Mouse (Mus musculus): Measurements from ENCODE around the gene Pebp1. TPM values are rescaled to one million over a fixed set of nuclear protein-coding genes. Genes with fewer than 3 reads are reported as not detected.

The Pebp1 gene
- polyA plus RNA-seq, 1 experiment from 2014 or later, result 400 TPM

DNA sequence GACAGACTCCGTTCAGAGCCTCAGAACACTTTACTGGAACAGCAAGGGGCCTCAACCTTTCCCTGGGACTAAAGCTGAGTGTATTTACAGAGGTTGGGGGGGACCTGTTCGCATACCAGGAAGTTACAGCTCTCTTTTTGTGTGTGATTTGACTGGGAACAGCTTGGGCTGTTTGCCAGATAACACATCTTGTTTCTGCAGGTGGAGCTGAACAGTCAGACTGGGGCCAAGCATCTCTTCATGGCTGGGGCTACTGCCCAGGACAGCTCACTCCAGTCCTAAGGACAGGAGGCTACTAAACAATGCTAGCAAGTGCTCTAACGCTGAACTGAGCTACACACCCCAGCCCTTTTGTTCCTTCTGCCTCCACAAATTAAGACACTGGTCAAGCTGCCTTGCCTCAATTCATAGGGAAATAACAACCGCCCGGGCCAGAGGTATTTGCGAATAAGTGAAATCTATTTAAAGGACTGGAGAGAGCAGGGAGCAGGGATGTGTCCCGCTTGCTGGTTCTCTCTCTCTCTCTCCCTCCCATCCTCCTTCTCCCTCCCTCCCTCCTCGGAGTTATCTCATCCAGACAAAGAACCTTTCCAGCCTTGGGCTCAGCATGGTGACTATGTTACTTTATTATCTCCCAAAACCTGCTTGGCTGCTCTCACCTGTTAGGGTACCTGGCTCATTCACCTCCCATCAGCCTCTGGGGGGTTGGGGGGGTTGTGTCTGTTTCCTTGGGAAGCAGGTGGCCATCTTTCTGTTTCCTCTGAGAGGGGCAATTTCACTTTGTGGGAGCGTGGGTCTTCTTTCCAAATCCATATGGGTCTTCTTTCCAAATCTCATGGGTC lies 27.4 kb upstream of the Pebp1 start:
- DNase-seq (ENCODE audit: low spot score), result peak; percentile 76
- WGBS, result 23% methylated on average over 9 of the region's 9 CpGs
- Histone ChIP-seq H3K9ac (ENCODE audit: low read length) (no peak overlapping the region; the same call in 1 of the 2 replicates), H3K27me3 (ENCODE audit: control insufficient read depth, insufficient read depth, low read length) (no peaks in the 10 kb centered on the region), H3K4me1 (replicated peaks; ENCODE audit: control insufficient read depth, insufficient read depth) (peaks cover 3% of the 10 kb centered on the region; the same call in 1 of the 2 replicates), H3K36me3 (ENCODE audit: control insufficient read depth, insufficient read depth, low read length) (no peaks in the 10 kb centered on the region), H3K4me2 (replicated peaks; ENCODE audit: low read depth) (peak overlapping the region; percentile 20; the same call in 1 of the 2 replicates), H3K4me3 (ENCODE audit: low read depth, low read length) (no peak overlapping the region), H3K9me3 (ENCODE audit: control insufficient read depth, low read length) (no peaks in the 10 kb centered on the region), H3K27ac (replicated peaks) (peak overlapping the region; percentile 91)
- no peak for TF ChIP-seq CTCF (IDR thresholded peaks at IDR 0.05; ENCODE audit: low read depth)
- TF ChIP-seq EP300 (optimal IDR thresholded peaks at IDR 0.05), result peak; percentile 60
- ATAC-seq (ENCODE audit: low FRiP score, low TSS enrichment), result peak; percentile 61

GRCm38 (mm10) chr5:117313909-117314308 lies 26.5 kb upstream of the Pebp1 start:
- TF ChIP-seq CTCF (IDR thresholded peaks at IDR 0.05; ENCODE audit: low read depth) (no peak), EP300 (optimal IDR thresholded peaks at IDR 0.05) (no peak)
- no peaks in the 10 kb centered on the region for H3K9me3 ChIP-seq (ENCODE audit: control insufficient read depth, low read length)
- H3K27ac ChIP-seq (replicated peaks), result peak overlapping the region; percentile 91
- peak overlapping the region; percentile 47 for H3K9ac ChIP-seq (ENCODE audit: low read length)
- peaks cover 3% of the 10 kb centered on the region; the same call in 1 of the 2 replicates for H3K4me1 ChIP-seq (replicated peaks; ENCODE audit: control insufficient read depth, insufficient read depth)
- no peaks in the 10 kb centered on the region for H3K36me3 ChIP-seq (ENCODE audit: control insufficient read depth, insufficient read depth, low read length)
- ATAC-seq (ENCODE audit: low FRiP score, low TSS enrichment) (no peak), DNase-seq (ENCODE audit: low spot score) (peak; percentile 33)
- H3K4me3 ChIP-seq (ENCODE audit: low read depth, low read length), result peak overlapping the region; percentile 38
- 19% methylated on average over 10 of the region's 10 CpGs for WGBS
- H3K4me2 ChIP-seq (replicated peaks; ENCODE audit: low read depth), result peak overlapping the region; percentile 59
- H3K27me3 ChIP-seq (ENCODE audit: control insufficient read depth, insufficient read depth, low read length), result no peaks in the 10 kb centered on the region

GRCm38 (mm10) chr5:117313420-117313819 lies 26.0 kb upstream of the Pebp1 start:
- Histone ChIP-seq H3K36me3 (ENCODE audit: control insufficient read depth, insufficient read depth, low read length) (no peaks in the 10 kb centered on the region), H3K27me3 (ENCODE audit: control insufficient read depth, insufficient read depth, low read length) (no peaks in the 10 kb centered on the region), H3K4me2 (replicated peaks; ENCODE audit: low read depth) (peak overlapping the region; percentile 59), H3K9ac (ENCODE audit: low read length) (peak overlapping the region; percentile 47; the same call in 1 of the 2 replicates), H3K27ac (replicated peaks) (peak overlapping the region; percentile 91), H3K4me3 (ENCODE audit: low read depth, low read length) (peak overlapping the region; percentile 38), H3K9me3 (ENCODE audit: control insufficient read depth, low read length) (no peaks in the 10 kb centered on the region), H3K4me1 (replicated peaks; ENCODE audit: control insufficient read depth, insufficient read depth) (peaks cover 3% of the 10 kb centered on the region; the same call in 1 of the 2 replicates)
- WGBS, result 9% methylated on average over 14 of the region's 14 CpGs
- TF ChIP-seq CTCF (IDR thresholded peaks at IDR 0.05; ENCODE audit: low read depth), result no peak
- TF ChIP-seq EP300 (optimal IDR thresholded peaks at IDR 0.05), result no peak
- ATAC-seq (ENCODE audit: low FRiP score, low TSS enrichment) (peak; percentile 33; the same call in 1 of the 2 replicates), DNase-seq (ENCODE audit: low spot score) (peak; percentile 84)

GRCm38 (mm10) chr5:117307699-117308098 lies 20.3 kb upstream of the Pebp1 start:
- H3K36me3 ChIP-seq (ENCODE audit: control insufficient read depth, insufficient read depth, low read length), result no peaks in the 10 kb centered on the region
- no peak overlapping the region for H3K4me2 ChIP-seq (replicated peaks; ENCODE audit: low read depth)
- no peak overlapping the region for H3K4me3 ChIP-seq (ENCODE audit: low read depth, low read length)
- WGBS, result 22% methylated on average over 11 of the region's 11 CpGs
- no peak overlapping the region for H3K27ac ChIP-seq (replicated peaks)
- no peaks in the 10 kb centered on the region for H3K9me3 ChIP-seq (ENCODE audit: control insufficient read depth, low read length)
- DNase-seq (ENCODE audit: low spot score) (peak; percentile 83), ATAC-seq (ENCODE audit: low FRiP score, low TSS enrichment) (peak; percentile 91)
- no peaks in the 10 kb centered on the region for H3K4me1 ChIP-seq (replicated peaks; ENCODE audit: control insufficient read depth, insufficient read depth)
- H3K27me3 ChIP-seq (ENCODE audit: control insufficient read depth, insufficient read depth, low read length), result no peaks in the 10 kb centered on the region
- no peak overlapping the region for H3K9ac ChIP-seq (ENCODE audit: low read length)
- peak; percentile 88 for TF ChIP-seq CTCF (IDR thresholded peaks at IDR 0.05; ENCODE audit: low read depth)
- TF ChIP-seq EP300 (optimal IDR thresholded peaks at IDR 0.05), result no peak

DNA sequence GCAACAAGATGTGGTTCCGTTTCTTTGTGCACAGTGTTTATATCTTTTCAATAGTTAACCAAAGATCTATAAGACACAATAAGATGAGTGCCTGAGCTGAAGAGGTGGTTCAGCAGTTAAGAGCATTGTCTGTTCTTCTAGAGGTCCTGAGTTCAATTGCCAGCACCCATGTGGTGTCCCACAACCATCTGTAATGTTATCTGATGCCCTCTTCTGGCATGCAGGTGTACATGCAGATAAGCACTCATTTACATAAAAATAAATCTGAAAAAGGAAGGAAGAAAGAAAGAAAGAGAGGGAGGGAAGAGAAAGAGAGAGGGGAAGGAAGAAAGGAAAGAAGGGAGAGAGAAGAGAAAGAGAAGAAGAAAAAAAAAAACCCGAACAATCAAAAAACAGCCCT lies 19.4 kb upstream of the Pebp1 start:
- Histone ChIP-seq H3K9ac (ENCODE audit: low read length) (no peak overlapping the region), H3K9me3 (ENCODE audit: control insufficient read depth, low read length) (no peaks in the 10 kb centered on the region), H3K36me3 (ENCODE audit: control insufficient read depth, insufficient read depth, low read length) (no peaks in the 10 kb centered on the region), H3K4me1 (replicated peaks; ENCODE audit: control insufficient read depth, insufficient read depth) (no peaks in the 10 kb centered on the region), H3K4me3 (ENCODE audit: low read depth, low read length) (no peak overlapping the region), H3K4me2 (replicated peaks; ENCODE audit: low read depth) (no peak overlapping the region), H3K27me3 (ENCODE audit: control insufficient read depth, insufficient read depth, low read length) (no peaks in the 10 kb centered on the region), H3K27ac (replicated peaks) (no peak overlapping the region)
- DNase-seq (ENCODE audit: low spot score), result no peak
- TF ChIP-seq EP300 (optimal IDR thresholded peaks at IDR 0.05) (no peak), CTCF (IDR thresholded peaks at IDR 0.05; ENCODE audit: low read depth) (peak; percentile 39)
- WGBS, result 83% methylated on average over 2 of the region's 2 CpGs
- no peak for ATAC-seq (ENCODE audit: low FRiP score, low TSS enrichment)

DNA sequence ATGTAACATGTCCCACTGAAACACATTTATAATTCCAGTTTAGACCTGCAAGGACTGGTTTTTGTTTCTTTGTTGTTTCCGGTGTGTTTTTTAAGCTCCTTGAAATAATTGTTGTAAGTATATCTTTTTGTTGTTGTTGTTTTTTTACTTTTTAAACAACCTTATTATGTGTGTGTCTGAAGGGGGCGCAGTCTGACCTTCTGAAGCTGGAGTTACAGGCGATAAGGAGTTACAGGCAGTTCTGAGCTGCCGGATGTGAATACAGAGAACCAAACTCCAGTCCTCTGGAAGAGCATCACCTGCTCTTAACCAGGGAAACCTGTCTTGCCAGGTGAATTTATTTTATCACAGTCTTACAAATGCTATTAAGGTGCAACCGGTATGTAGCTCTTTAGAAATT lies 18.3 kb upstream of the Pebp1 start:
- H3K27ac ChIP-seq (replicated peaks), result no peak overlapping the region

More for the DNA sequence above, 18.3 kb upstream of the Pebp1 start:
- 78% methylated on average over 5 of the region's 5 CpGs for WGBS
- no peak overlapping the region for H3K4me3 ChIP-seq (ENCODE audit: low read depth, low read length)
- no peak overlapping the region for H3K9ac ChIP-seq (ENCODE audit: low read length)
- no peak for TF ChIP-seq EP300 (optimal IDR thresholded peaks at IDR 0.05)
- TF ChIP-seq CTCF (IDR thresholded peaks at IDR 0.05; ENCODE audit: low read depth), result no peak; the same call in 1 of the 2 replicates
- H3K4me2 ChIP-seq (replicated peaks; ENCODE audit: low read depth), result no peak overlapping the region
- no peaks in the 10 kb centered on the region for H3K4me1 ChIP-seq (replicated peaks; ENCODE audit: control insufficient read depth, insufficient read depth)
- H3K36me3 ChIP-seq (ENCODE audit: control insufficient read depth, insufficient read depth, low read length), result no peaks in the 10 kb centered on the region
- DNase-seq (ENCODE audit: low spot score), result no peak
- H3K9me3 ChIP-seq (ENCODE audit: control insufficient read depth, low read length), result no peaks in the 10 kb centered on the region
- H3K27me3 ChIP-seq (ENCODE audit: control insufficient read depth, insufficient read depth, low read length), result no peaks in the 10 kb centered on the region
- ATAC-seq (ENCODE audit: low FRiP score, low TSS enrichment), result no peak

All from stomach, postnatal 0 days (tissue).